Mouse (Mus musculus) CH12.LX (cell line): Measurements from ENCODE around the gene Riok1. TPM values are rescaled to one million over a fixed set of nuclear protein-coding genes. Genes with fewer than 3 reads are reported as not detected.

ENCODE experiments used
- DNase-seq: peaks from one replicate; pipeline ENCODE4 v3.0.0-alpha.2; 2013; ENCODE audit errors: extremely low read depth
- H3K27ac ChIP-seq: 2 replicates; pipeline ENCODE4 v1.5.1; 2012; ENCODE audit warnings: low read depth, mild to moderate bottlenecking, control low read depth, moderate library complexity; ENCODE audit not compliant: insufficient read depth
- H3K27me3 ChIP-seq: replicated peaks from 2 replicates; pipeline ENCODE3; 2012; ENCODE audit warnings: inconsistent platforms
- H3K36me3 ChIP-seq, 2 experiments: replicated peaks in 1 of 2; 2 replicates each; pipeline versions ENCODE3 to v1.6.1; 2012; ENCODE audit warnings: inconsistent platforms in 1 of 2, low read length in 1 of 2, mild to moderate bottlenecking in 1 of 2, mixed read lengths in 1 of 2, moderate library complexity in 1 of 2; ENCODE audit not compliant: control insufficient read depth in 1 of 2, insufficient read depth in 1 of 2
- H3K4me1 ChIP-seq, 2 experiments: 2 replicates each; pipeline ENCODE4 v1.6.1; 2012; ENCODE audit warnings: inconsistent platforms in 1 of 2, moderate library complexity in 1 of 2; ENCODE audit not compliant: insufficient read depth in 2 of 2, control insufficient read depth in 1 of 2
- H3K4me2 ChIP-seq: 2 replicates; pipeline ENCODE4 v1.6.1; 2012; ENCODE audit warnings: low read depth, mild to moderate bottlenecking, control low read depth; ENCODE audit not compliant: poor library complexity, insufficient read depth, severe bottlenecking
- H3K4me3 ChIP-seq, 3 experiments: fragments of 150-350 bp in 1 of 3; sonication (generic) in 1 of 3; replicated peaks in 1 of 3; 2 replicates each; pipeline versions ENCODE3 to v1.5.1; 2011 to 2012; ENCODE audit warnings: low read depth in 2 of 3, low read length in 2 of 3, mild to moderate bottlenecking in 2 of 3, moderate library complexity in 2 of 3, control low read depth in 1 of 3, improper control_type of control experiment in 1 of 3, inconsistent platforms in 1 of 3, mixed read lengths in 1 of 3; ENCODE audit not compliant: poor library complexity in 1 of 3
- H3K79me2 ChIP-seq: replicated peaks from 2 replicates; pipeline ENCODE4 v1.6.1; 2012; ENCODE audit warnings: mild to moderate bottlenecking, moderate library complexity; ENCODE audit not compliant: control insufficient read depth, poor library complexity, insufficient read depth, severe bottlenecking; ENCODE audit errors: extremely low read depth
- H3K9ac ChIP-seq: 2 replicates; pipeline ENCODE4 v1.6.1; 2012; ENCODE audit warnings: low read depth, mild to moderate bottlenecking, control low read depth, moderate library complexity; ENCODE audit not compliant: insufficient read depth
- H3K9me3 ChIP-seq: replicated peaks from 2 replicates; pipeline ENCODE3; 2012; ENCODE audit warnings: low read length, inconsistent platforms, mixed read lengths
- BHLHE40 ChIP-seq: IDR thresholded peaks from 2 replicates; pipeline ENCODE4 v1.6.1; 2011; ENCODE audit warnings: mild to moderate bottlenecking, low read depth, low read length, improper control_type of control experiment
- CHD1 ChIP-seq: IDR thresholded peaks from 2 replicates; pipeline ENCODE4 v1.6.1; 2012; ENCODE audit warnings: low read depth, low read length, improper control_type of control experiment, inconsistent platforms
- EP300 ChIP-seq: IDR thresholded peaks from 2 replicates; pipeline ENCODE4 v1.6.1; 2011; ENCODE audit warnings: low read length, improper control_type of control experiment
- GABPA ChIP-seq: IDR thresholded peaks from 2 replicates; pipeline ENCODE4 v1.6.1; 2012; ENCODE audit warnings: low read depth, low read length, improper control_type of control experiment, inconsistent platforms; ENCODE audit not compliant: insufficient replicate concordance
- HCFC1 ChIP-seq: IDR thresholded peaks from 2 replicates; pipeline ENCODE4 v1.6.1; 2012; ENCODE audit warnings: low read depth, mild to moderate bottlenecking, inconsistent platforms, low read length, improper control_type of control experiment
- IRF4 ChIP-seq: IDR thresholded peaks from 2 replicates; pipeline ENCODE4 v1.6.1; 2014; ENCODE audit warnings: low read depth, mild to moderate bottlenecking, inconsistent platforms, low read length, improper control_type of control experiment
- JUN ChIP-seq: IDR thresholded peaks from 2 replicates; pipeline ENCODE4 v1.6.1; 2011; ENCODE audit warnings: low read depth, mild to moderate bottlenecking, low read length, improper control_type of control experiment, moderate library complexity; ENCODE audit not compliant: insufficient read depth
- MAFK ChIP-seq: IDR thresholded peaks from 2 replicates; pipeline ENCODE4 v1.6.1; 2011; ENCODE audit warnings: low read length, improper control_type of control experiment; ENCODE audit not compliant: insufficient replicate concordance
- MAX ChIP-seq: IDR thresholded peaks from 2 replicates; pipeline ENCODE4 v1.6.1; 2011; ENCODE audit warnings: low read length, improper control_type of control experiment
- MEF2A ChIP-seq: IDR thresholded peaks from 2 replicates; pipeline ENCODE4 v1.6.1; 2014; ENCODE audit warnings: low read depth, mild to moderate bottlenecking, inconsistent platforms, low read length, improper control_type of control experiment, borderline replicate concordance
- MXI1 ChIP-seq: IDR thresholded peaks from 2 replicates; pipeline ENCODE4 v1.6.1; 2011; ENCODE audit warnings: mild to moderate bottlenecking, low read depth, low read length, improper control_type of control experiment
- NELFE ChIP-seq: IDR thresholded peaks from 2 replicates; pipeline ENCODE4 v1.6.1; 2011; ENCODE audit warnings: low read depth, low read length, improper control_type of control experiment
- POLR2A ChIP-seq: IDR thresholded peaks from 2 replicates; pipeline ENCODE4 v1.6.1; 2011; ENCODE audit warnings: low read depth, mild to moderate bottlenecking, improper control_type of control experiment, low read length
- POLR2AphosphoS2 ChIP-seq: IDR thresholded peaks from 2 replicates; pipeline ENCODE4 v1.6.1; 2011; ENCODE audit warnings: low read depth, low read length, improper control_type of control experiment
- RAD21 ChIP-seq: IDR thresholded peaks from 2 replicates; pipeline ENCODE4 v1.6.1; 2011; ENCODE audit warnings: low read depth, mild to moderate bottlenecking, low read length, improper control_type of control experiment, moderate library complexity
- SIN3A ChIP-seq: IDR thresholded peaks from 2 replicates; pipeline ENCODE4 v1.6.1; 2012; ENCODE audit warnings: low read length, improper control_type of control experiment, inconsistent platforms
- SMC3 ChIP-seq: IDR thresholded peaks from 2 replicates; pipeline ENCODE4 v1.6.1; 2011; ENCODE audit warnings: low read depth, low read length, improper control_type of control experiment
- TBP ChIP-seq: conservative IDR thresholded peaks from 2 replicates; pipeline ENCODE4 v1.6.1; 2011; ENCODE audit warnings: low read depth, low read length, improper control_type of control experiment
- USF1 ChIP-seq: IDR thresholded peaks from 2 replicates; pipeline ENCODE4 v1.6.1; 2014; ENCODE audit warnings: low read depth, mild to moderate bottlenecking, inconsistent platforms, low read length, improper control_type of control experiment
- USF2 ChIP-seq: conservative IDR thresholded peaks from 2 replicates; pipeline ENCODE4 v1.6.1; 2011; ENCODE audit warnings: low read depth, low read length, improper control_type of control experiment
- ZC3H11A ChIP-seq: IDR thresholded peaks from 2 replicates; pipeline ENCODE4 v1.6.1; 2012; ENCODE audit warnings: low read depth, mild to moderate bottlenecking, inconsistent platforms, low read length, improper control_type of control experiment
- dilution Hi-C: fragments of 300-500 bp; cut with MboI; formaldehyde crosslinking; loops from 2 replicates; pipeline ENCODE4 v1.14.3; 2020; ENCODE audit warnings: low sequenced_read_pairs; ENCODE audit not compliant: extremely low pct_unique_long_range_greater_than_20kb, extremely low pct_ligation_motif_present
- in situ Hi-C: fragments of 300-500 bp; cut with MboI; formaldehyde crosslinking; loops from 3 replicates; pipeline ENCODE4 v1.14.3; 2019; ENCODE audit warnings: low sequenced_read_pairs, low pct_ligation_motif_present, low pct_unique_long_range_greater_than_20kb, mixed read lengths
- polyA plus RNA-seq: library from polyadenylated mRNA; unstranded; fragments of >175 nt; gene quantifications from 2 replicates; pipeline ENCODE4 v1.2.1, GENCODE M21; 2012; ENCODE audit warnings: low read depth; ENCODE audit not compliant: insufficient read length
- total RNA-seq, 2 experiments: library from RNA; depleted of rRNA; stranded (reverse); fragments of 300-350 nt in 1 of 2; fragments of >200 nt in 1 of 2; gene quantifications; 2 replicates each; pipeline ENCODE4 v1.2.3; 2012 to 2014

Riok1 gene
- total and polyA plus RNA-seq, 3 experiments: 33.9 to 67.0 (median 52.4) TPM

DNA sequence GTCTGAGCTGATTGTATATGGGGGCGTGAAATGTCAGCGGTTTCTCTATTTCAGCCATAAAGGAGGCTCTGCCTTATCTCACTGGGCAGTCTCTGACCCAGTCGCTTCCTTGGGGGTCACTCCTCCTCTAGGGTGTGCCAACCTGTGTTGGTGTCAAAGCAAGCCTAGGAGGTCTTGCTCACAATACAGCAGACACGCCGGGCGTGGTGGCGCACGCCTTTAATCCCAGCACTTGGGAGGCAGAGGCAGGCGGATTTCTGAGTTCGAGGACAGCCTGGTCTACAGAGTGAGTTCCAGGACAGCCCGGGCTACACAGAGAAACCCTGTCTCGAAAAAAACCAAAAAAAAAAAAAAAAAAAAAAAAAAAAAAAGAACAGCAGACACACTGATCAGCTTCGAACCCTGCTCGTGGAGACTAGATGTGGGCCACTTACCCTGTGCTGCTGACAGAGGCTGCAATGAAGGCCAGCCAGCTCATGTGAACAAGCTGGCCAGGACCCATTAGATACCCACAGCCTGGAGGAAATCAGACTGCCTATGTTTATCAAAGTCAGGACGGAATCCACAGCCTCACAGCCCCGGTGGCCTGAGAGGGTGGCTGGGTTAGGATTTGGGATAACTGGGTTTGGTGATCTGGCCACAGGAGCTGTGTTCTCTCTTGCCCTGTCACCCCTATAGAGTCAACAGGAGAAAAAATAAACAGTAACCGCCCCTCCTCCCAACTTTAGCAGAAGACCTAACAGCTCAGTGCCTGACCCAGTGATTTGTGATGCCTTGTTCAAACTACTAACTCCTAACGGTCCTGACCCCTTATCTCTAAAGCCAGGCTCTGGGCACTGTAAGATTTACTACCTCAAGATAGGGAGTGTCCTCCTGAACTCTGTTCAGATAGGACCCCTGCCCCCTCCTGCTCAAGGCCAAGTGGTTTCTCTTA lies 36.8 kb downstream of the Riok1 start:
- TF ChIP-seq POLR2AphosphoS2 (no peak), EP300 (no peak), BHLHE40 (no peak), SMC3 (no peak), GABPA (no peak), MAFK (no peak), HCFC1 (no peak), MXI1 (no peak), JUN (no peak), USF2 (no peak), NELFE (no peak), USF1 (no peak), CHD1 (no peak)
- dilution Hi-C loops (no loop called here), in situ Hi-C loops (loop anchor here (25.0 kb wide), 1 partner anchor 514 kb away; no protein-coding TSS in a partner anchor)
- H3K4me2 ChIP-seq: no peak overlapping the region
- H3K36me3 ChIP-seq: peaks cover 0 to 27% of the 10 kb centered on the region in 2 experiments
- H3K9me3 ChIP-seq: no peaks in the 10 kb centered on the region
- H3K4me1 ChIP-seq: peaks cover 3 to 24% of the 10 kb centered on the region in 2 experiments
- H3K27ac ChIP-seq: no peak overlapping the region
- no peak overlapping the region for H3K9ac ChIP-seq
- no peaks in the 10 kb centered on the region for H3K27me3 ChIP-seq
- no peak overlapping the region for H3K4me3 ChIP-seq
- DNase-seq: no peak
- H3K79me2 ChIP-seq: no peaks in the 10 kb centered on the region

GRCm38 (mm10) chr13:38074404-38074803 lies 37.6 kb downstream of the Riok1 start:
- Histone ChIP-seq H3K4me1 (peaks cover 7 to 30% of the 10 kb centered on the region in 2 experiments), H3K27me3 (no peaks in the 10 kb centered on the region), H3K36me3 (peaks cover 0 to 24% of the 10 kb centered on the region in 2 experiments), H3K4me2 (no peak overlapping the region)
- in situ Hi-C loops: loop anchor here (25.0 kb wide), 1 partner anchor 513 kb away; no protein-coding TSS in a partner anchor
- DNase-seq: no peak
- dilution Hi-C loops: no loop called here
- TF ChIP-seq ZC3H11A (no peak), MAX (no peak), HCFC1 (no peak), SIN3A (no peak), MEF2A (no peak), BHLHE40 (no peak), TBP (no peak), GABPA (no peak), SMC3 (no peak), POLR2A (no peak), RAD21 (no peak), JUN (no peak), IRF4 (no peak)
- TF ChIP-seq, all 38 proteins: peak for 0
- H3K9ac ChIP-seq: no peak overlapping the region
- H3K79me2 ChIP-seq: no peaks in the 10 kb centered on the region
- H3K4me3 ChIP-seq: no peak overlapping the region
- H3K27ac ChIP-seq: no peak overlapping the region
- no peaks in the 10 kb centered on the region for H3K9me3 ChIP-seq
